Mouse (Mus musculus) bone marrow macrophage, adult 2 months (primary cell): ENCODE data around the gene Lmod2. TPM values are rescaled to one million over a fixed set of nuclear protein-coding genes. Genes with fewer than 3 reads are reported as not detected.

ENCODE experiments used
- H3K27ac ChIP-seq: 2 replicates; pipeline ENCODE4 v1.5.1; 2012; ENCODE audit warnings: low read depth, low read length; ENCODE audit not compliant: insufficient read depth
- H3K4me1 ChIP-seq: 2 replicates; pipeline ENCODE4 v1.6.1; 2012; ENCODE audit warnings: low read length; ENCODE audit not compliant: control insufficient read depth, insufficient read depth
- H3K4me3 ChIP-seq: 2 replicates; pipeline ENCODE4 v1.5.1; 2012; ENCODE audit warnings: mild to moderate bottlenecking, low read length, moderate library complexity; ENCODE audit not compliant: insufficient read depth
- CTCF ChIP-seq: IDR thresholded peaks from 2 replicates; pipeline ENCODE4 v1.5.1; 2012; ENCODE audit warnings: low read depth, mild to moderate bottlenecking, low read length, moderate library complexity
- POLR2A ChIP-seq: IDR thresholded peaks from 2 replicates; pipeline ENCODE4 v1.6.1; 2012; ENCODE audit warnings: mild to moderate bottlenecking, low read depth, low read length, borderline replicate concordance
- polyA plus RNA-seq: library from polyadenylated mRNA; stranded (reverse); fragments of >200 nt; gene quantifications from 2 replicates; pipeline ENCODE4 v1.2.4, GENCODE M21; 2012; ENCODE audit not compliant: missing spikeins, insufficient read depth, insufficient read length

Gene Lmod2
- polyA plus RNA-seq, 1 experiment: not detected

DNA sequence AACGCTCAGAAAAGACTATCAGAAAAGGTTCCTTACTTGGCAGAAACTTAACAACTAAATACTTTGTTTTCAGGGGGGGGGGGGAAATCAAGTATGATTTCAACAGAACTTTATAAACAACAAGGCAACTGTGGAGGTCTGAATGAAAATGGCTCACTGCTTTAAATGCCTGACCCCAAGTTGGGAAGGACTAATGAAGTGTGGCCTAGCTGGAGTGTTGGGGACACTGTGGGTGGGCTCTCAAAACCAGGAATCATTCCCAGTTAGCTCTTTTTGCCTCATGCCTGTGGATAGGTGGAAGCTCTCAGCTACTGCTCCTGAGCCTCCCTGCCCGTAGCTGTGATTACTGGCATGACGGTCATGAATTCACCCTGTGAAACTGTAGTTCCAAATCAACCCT lies 36.5 kb downstream of the Lmod2 start:
- no peak for TF ChIP-seq CTCF
- no peak for TF ChIP-seq POLR2A
- Histone ChIP-seq H3K4me3 (no peak overlapping the region), H3K4me1 (peaks cover 15% of the 10 kb centered on the region), H3K27ac (no peak overlapping the region)

DNA sequence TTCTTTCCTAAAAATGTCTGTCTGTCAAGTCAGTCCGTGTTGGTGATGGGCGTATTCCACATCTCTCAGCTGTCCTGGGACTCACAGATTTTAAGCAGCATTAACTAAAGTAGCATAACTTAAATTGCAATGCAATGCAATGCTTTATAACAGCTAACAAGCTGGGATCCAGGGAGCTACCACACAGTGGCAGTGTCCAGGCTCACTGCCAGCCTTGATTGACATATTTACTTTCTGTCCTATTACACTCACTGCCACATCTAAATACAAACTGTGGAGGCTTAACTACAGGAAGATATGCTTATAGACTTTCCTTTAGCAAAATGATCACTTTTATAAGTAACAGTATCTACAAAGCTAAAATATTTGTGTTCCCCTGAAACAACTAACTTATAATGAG lies 38.3 kb downstream of the Lmod2 start:
- H3K27ac ChIP-seq: no peak overlapping the region
- TF ChIP-seq POLR2A (no peak), CTCF (no peak)
- peaks cover 15% of the 10 kb centered on the region for H3K4me1 ChIP-seq
- H3K4me3 ChIP-seq: no peak overlapping the region

DNA sequence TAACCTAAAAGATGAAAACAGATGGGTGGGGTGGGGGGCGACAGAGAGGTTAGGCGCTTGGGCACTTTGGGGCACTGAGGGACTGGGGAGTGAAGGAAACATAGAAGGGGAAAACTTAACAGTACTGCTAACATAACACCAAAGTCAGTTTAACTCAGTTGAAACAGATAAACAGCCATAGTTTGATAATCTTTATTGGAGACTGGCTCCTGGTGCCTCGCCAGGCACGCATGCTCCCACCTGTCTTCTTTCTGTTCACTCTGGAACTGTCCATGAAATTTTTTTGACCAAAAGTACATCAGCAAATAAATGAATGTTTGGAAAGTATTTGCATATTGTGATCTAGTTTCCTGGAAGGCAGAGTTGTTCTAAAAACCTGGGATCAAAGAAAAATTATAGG lies 43.7 kb downstream of the Lmod2 start:
- Histone ChIP-seq H3K4me3 (no peak overlapping the region), H3K27ac (no peak overlapping the region), H3K4me1 (peaks cover 15% of the 10 kb centered on the region)
- no peak for TF ChIP-seq POLR2A
- no peak for TF ChIP-seq CTCF

- no peak overlapping the region for H3K4me3 ChIP-seq
- no peak overlapping the region for H3K27ac ChIP-seq
- TF ChIP-seq POLR2A (no peak), CTCF (no peak)
- H3K4me1 ChIP-seq: peaks cover 16% of the 10 kb centered on the region
These were observed 44.6 kb downstream of the Lmod2 start for GRCm38 (mm10) chr6:24642161-24642560.

GRCm38 (mm10) chr6:24642960-24643359 lies 45.4 kb downstream of the Lmod2 start:
- no peak for TF ChIP-seq CTCF
- TF ChIP-seq POLR2A: no peak

GRCm38 (mm10) chr6:24645346-24646053 lies 47.9 kb downstream of the Lmod2 start:
- H3K4me3 ChIP-seq: peak overlapping the region; percentile 29
- H3K4me1 ChIP-seq: peaks cover 29% of the 10 kb centered on the region
- TF ChIP-seq CTCF (no peak), POLR2A (no peak)
- H3K27ac ChIP-seq: peak overlapping the region; percentile 74

More at GRCm38 (mm10) chr6:24642960-24643359, 45.4 kb downstream of the Lmod2 start:
- Histone ChIP-seq H3K4me1 (peaks cover 21% of the 10 kb centered on the region), H3K27ac (no peak overlapping the region), H3K4me3 (no peak overlapping the region)

GRCm38 (mm10) chr6:24647103-24647691 lies 49.6 kb downstream of the Lmod2 start:
- peaks cover 34% of the 10 kb centered on the region for H3K4me1 ChIP-seq
- H3K27ac ChIP-seq: 0 out of 2 replicates have a peak overlapping the region, but pooled peaks have one; percentile 5
- no peak overlapping the region for H3K4me3 ChIP-seq
- TF ChIP-seq POLR2A (no peak), CTCF (no peak)

DNA sequence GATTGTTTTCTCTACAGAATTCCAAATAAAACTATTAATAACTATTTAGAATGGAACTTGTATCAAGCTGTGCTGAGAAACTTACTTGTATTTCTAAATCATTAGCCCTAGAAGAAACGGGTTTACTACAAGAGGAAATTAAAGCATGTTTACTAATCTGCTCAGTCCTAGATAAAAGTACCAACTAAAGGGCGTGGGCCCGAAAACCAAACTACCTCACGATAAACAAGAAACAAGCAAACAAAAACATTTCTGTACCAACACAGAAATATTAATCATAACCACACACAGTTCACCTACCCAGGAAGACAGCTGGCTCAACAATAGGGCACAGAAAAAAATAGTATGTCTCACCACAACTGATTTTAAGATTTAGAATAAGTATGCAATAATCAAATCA lies 50.8 kb downstream of the Lmod2 start:
- no peak overlapping the region for H3K27ac ChIP-seq
- H3K4me3 ChIP-seq: no peak overlapping the region
- peaks cover 34% of the 10 kb centered on the region for H3K4me1 ChIP-seq
- TF ChIP-seq CTCF (no peak), POLR2A (no peak)

DNA sequence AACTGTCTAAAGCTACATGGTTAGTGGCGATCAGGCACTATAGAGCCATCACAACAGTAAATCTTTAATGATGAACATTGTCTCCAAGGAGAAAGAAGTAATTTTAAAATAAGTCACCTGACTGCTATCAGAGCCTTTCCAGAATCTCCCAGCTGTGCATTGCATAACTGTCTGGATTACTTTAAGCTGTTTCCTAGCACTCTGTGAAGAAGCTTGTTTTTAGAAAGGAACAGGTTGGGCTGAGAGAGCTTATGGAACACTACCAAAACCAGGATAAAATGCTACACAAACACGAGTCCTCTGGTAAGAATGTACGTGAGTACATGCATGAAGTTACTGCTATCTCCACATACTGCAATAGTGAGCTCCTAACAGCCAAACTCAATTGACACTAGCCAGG lies 53.2 kb downstream of the Lmod2 start:
- TF ChIP-seq POLR2A (no peak), CTCF (no peak)
- Histone ChIP-seq H3K27ac (no peak overlapping the region), H3K4me1 (peaks cover 20% of the 10 kb centered on the region), H3K4me3 (no peak overlapping the region)

GRCm38 (mm10) chr6:24651538-24651937 lies 54.0 kb downstream of the Lmod2 start:
- peaks cover 25% of the 10 kb centered on the region for H3K4me1 ChIP-seq
- no peak overlapping the region for H3K4me3 ChIP-seq
- TF ChIP-seq POLR2A: no peak
- TF ChIP-seq CTCF: no peak
- no peak overlapping the region for H3K27ac ChIP-seq

Other genes with a start within 250 kb of the Lmod2 start
- not detected in 2 replicates for gene Iqub, start 82.7 kb upstream of the Lmod2 start, polyA plus RNA-seq
- gene Ndufa5, start 69.7 kb upstream of the Lmod2 start, polyA plus RNA-seq: 90.2 and 99.8 TPM in 2 replicates
- not detected in 2 replicates for gene Asb15, start 69.6 kb upstream of the Lmod2 start, polyA plus RNA-seq
- gene Wasl, start 67.2 kb downstream of the Lmod2 start, polyA plus RNA-seq: 18.5 and 18.7 TPM in 2 replicates
- not detected in 2 replicates for gene Hyal6, start 135.5 kb downstream of the Lmod2 start, polyA plus RNA-seq
- not detected in 2 replicates for gene Hyal4, start 150.6 kb downstream of the Lmod2 start, polyA plus RNA-seq
- not detected in 2 replicates for gene Spam1, start 193.4 kb downstream of the Lmod2 start, polyA plus RNA-seq